Mouse (Mus musculus) embryo, embryonic 11 days (tissue): ENCODE data around the gene Zbtb5.
"Not testable (repeated sequence)": the region's sequence is repeated elsewhere in the genome, so short reads cannot be mapped to it uniquely, and the experiment has no call there.

Experiments
- DNase-seq: peaks from one replicate; pipeline ENCODE4 v3.0.0-alpha.2; 2015

Zbtb5 gene

DNA sequence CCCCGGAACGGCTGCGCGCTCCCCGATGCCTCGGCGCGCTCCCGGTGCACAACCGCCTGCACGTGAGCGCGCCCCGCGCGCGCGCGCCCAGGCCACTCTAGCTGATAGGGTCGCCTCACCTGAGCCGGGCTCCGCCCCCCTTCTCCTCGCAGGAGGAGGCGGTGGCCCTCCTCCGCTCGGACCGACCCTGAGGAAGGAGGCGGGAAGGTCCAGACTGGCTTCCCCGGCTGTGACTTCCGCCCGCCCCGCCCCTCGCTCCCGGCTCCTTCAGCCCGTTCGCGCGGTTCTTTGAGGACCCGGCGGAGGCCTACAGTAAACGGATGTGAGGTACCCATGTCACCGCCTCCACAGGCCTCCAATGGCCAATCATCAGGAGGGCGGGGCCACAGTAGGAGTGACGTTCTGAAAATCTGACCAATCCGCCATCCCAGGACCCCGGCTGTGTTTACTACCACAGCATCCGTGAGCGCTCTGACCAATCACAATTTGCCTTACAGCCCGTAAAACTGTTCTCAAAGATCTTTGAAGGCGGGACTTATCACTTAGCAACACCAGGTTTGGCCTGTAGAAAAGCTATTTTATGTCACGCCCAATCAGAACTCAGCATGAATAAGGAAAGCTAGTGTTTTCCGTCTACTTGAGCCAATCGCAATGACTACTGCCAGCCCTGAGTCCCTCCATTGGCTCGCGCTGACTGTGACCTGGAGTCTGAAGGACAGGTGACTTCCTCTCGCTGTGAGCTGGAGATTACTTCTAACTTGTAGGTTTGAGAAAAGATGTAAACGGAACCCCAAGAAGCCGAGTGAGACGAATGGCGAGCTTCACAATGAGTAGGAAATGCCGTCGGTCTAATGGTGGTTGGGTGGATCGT is at the start of gene Zbtb5:
Gene Zbtb5, minus strand, starts transcription at position 308 of the 871 bp plus-strand sequence.
- peak; percentile 100 for DNase-seq

DNA sequence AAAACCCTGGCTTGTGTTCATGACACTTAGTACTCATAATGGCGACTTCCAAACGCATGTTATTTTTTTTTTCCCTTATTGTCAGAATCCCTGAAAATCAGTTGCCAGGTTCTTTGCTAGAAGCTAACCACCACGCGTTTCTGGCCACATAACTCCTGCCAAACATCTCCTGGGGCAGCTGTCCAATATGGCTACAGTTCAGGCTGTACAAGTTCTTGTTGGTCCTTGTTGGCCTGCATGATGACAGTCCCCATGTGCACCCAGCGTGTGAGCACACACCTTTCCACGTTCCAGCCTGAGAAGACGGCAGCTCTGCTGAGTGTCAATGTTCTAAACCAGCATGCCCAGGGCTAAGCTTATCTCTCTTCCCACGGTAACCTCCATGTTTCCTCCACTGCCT is 43.2 kb upstream of the Zbtb5 start:
- no peak for DNase-seq

DNA sequence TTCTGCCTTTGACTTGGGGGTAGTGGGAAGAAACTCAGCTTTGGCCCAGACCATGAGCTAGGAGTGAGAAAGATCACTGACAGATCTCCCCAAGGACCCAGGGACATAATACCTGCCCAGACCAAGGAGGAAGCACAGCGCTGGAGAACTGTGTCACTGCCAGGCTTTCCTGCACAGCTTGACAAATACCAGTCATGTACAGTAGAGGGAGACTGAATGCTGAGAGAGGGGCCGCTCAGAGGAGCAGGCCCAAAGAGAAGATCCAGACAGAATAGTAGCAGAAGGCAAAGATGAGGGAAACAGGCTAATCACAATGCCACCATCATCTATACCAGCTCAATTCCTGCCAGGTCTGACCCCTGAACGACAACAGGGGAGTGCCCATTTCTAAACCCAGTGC is 42.6 kb upstream of the Zbtb5 start:
- DNase-seq, result peak; percentile 12

DNA sequence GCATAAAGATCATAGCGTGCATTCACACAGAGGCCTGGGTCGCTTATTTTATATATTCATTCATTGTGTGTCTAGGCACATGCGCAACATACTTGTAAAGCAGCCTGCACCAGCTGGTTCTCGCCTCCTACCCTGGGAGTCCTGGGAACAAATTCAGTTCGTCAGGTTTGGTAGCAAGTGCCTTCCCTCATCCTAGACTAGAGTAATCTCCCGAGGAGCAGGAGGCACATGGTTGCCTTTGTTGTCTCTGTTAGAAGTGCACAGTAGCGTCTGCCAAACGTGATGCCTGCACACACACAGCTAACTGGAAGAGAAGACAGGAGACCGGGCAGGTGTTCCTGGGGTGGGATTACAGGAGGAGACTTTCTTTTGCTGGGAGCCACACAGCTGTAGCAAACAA is 35.7 kb upstream of the Zbtb5 start:
- DNase-seq, result no peak

DNA sequence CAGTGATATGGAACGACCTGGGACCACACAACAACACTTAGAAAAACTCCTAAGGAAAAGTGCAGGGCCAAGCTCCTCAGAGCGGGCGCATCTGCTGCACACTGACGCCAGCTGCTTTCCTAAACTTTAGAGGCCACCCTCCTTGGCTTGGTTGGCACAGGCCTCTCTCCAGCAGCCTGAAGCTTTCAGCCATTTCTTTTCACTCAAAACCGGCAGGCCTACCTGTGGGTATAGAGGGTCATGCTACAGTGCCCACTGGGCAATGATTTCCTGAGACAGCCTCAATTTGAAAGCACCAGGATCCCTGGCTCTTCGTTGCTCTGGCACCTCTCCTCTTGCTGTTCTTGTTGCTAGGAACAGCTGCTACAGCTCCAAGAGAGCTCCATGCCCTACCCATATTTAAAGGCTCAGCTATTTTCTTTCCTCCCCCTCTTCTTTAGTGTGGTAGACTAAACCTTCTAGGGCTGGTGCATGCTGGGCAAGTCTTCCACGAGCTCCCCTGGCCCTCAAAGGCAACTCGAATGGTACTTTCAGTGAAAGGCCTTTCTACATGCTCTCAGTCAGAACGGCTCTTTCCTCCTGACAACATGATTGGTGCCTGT is 35.2 kb upstream of the Zbtb5 start:
- DNase-seq, result no peak

DNA sequence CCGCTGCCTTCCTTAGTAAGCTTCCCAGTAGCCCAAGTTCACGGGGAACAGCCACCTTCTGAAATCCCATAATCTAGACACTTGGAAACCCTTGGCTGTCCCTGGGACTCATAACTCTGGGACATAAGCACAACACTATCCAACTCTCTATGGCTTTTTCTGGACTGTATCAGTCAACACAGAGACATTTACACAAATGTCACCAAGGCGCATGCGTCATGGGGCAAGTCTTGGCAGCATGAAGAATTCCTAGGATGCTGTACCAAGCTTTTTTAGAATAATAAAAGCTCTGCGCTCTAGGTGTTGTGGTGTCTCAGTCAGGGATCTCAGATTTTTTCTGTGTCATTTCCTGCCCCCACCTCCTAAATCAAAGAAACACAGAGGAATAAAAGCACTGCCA is 34.5 kb upstream of the Zbtb5 start:
- no peak for DNase-seq

DNA sequence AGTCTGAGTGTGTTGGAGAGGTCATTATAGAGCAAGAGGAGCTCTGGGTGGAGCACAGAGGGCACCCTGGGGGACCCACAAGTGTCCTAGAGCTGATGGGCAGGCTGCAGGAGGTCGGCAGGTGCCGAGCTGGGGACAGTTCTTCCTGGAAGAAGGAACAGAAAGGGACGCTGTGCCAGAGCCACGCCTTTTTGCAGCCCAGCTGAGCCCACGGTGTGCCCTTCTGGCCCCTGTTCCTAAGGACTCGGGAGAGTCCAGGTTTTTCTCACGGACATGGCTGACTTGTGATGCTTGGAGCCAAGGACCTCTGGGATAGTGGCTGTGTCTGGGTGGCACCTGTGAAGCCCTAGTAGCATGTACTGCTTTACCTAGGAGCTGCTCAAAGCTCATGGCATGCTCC is 28.6 kb upstream of the Zbtb5 start:
- DNase-seq, result no peak

DNA sequence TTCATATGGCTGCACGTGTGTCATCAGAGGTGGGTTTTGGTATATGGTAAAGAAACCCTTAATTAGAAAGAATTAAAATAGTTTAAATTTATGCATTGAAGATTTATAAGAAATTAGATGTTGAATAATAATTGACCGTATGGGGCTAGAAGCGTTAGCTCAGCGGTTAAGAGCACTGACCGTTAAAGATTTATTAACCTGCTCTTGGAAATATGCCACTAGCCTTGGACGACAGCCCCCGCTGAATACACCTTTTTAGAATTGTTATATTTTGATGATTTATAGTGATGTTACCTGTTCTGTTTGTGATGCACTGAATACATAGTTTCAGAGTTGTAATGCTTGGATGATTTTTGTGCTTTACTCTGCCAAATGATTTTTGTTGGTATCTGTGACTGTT is 27.3 kb upstream of the Zbtb5 start:
- not testable (repeated sequence) for DNase-seq

DNA sequence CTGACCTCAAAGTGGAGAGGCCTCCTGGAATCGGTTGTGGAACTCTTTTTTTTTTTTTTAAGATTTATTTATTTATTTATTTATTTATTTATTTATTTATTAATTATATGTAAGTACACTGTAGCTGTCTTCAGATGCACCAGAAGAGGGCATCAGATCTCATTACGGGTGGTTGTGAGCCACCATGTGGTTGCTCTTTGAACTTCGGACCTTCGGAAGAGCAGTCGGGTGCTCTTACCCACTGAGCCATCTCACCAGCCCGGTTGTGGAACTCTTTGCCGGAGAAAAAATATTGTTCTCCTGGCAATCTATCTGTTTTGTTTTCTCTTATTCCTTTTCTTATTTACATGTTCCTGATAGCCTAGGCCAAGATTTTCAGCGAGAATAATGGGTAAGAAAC is 26.7 kb upstream of the Zbtb5 start:
- DNase-seq, result not testable (repeated sequence)

DNA sequence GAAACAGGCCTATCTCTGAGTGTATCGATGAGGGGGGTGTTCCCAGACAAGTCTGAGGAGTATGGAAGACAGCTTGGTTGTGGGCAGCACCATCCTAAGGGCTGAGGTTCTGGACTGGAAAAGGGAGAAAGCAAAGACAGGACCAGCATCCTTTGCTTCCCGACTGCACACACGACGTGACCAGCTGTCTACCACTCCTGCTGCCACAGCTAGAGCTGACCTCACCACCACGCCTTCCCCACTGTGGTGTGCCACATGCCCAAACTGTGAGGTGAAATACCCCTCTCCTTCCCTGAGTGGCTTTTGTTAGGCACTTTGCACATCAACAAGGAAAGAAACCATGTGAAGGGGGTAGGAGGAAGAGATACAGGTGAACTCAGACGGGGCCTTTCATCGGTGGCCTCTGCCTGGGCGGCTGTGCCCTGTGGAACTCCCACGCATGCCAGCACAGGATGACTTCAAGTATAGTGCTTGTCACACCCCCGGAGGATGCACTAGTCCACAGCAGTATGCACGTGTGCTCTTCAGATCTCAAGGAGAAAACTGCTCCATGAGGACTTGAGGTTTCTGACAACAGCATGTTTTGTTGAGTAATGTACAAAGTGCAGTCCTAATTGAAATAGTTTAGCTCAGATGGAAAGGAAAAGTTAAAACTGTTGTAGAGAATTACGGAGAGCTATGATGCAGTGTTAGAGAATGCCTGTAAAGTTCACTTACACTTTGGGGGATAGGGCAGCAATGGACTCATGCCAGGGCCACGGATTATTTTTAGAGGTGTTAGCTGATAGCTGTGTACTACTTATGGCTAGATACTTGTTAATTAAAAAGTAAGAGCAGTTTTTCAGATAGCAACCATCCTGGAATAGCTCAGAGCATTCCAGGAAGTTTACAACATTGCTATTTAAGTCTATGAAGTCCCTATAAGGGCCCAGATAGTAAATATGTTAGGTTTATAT is 25.5 kb upstream of the Zbtb5 start:
- DNase-seq, result no peak

DNA sequence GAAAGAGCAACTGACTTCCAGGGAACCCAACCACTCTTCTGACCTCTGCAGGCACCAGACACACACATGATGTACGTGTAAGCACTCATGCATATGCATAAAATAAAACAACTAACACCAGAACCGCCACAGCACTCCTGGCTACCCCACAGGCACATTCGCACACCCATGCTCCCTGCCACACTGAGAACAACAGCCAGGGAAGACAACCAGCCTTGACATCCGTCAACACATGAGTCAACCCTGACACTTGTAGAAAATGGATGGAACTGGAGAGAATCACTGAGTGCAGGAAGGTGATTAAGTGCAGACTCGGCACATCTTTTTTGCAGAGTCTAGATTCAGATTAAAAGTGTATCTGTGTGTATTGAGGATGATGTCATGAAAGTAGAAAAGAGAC is 24.4 kb upstream of the Zbtb5 start:
- DNase-seq, result no peak

DNA sequence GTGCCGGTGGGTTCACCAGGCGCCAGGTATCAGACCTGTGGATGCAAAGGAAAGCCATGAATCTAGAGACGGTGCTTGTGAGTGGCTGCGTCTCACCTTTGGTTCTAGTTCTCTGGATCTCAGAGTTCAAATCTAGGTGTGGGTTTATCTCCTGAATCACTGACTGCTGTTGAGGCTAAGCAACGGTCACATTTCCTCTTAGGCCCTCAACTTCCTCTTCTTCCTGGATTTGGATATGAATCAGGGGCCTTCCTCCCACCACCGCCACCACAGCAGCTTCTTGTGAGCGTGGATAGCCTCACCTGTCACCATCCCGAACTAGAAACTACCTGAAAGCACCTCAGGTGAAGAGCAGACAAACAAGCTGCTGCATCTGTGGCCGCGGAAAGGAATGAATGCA is 23.8 kb upstream of the Zbtb5 start:
- no peak for DNase-seq

DNA sequence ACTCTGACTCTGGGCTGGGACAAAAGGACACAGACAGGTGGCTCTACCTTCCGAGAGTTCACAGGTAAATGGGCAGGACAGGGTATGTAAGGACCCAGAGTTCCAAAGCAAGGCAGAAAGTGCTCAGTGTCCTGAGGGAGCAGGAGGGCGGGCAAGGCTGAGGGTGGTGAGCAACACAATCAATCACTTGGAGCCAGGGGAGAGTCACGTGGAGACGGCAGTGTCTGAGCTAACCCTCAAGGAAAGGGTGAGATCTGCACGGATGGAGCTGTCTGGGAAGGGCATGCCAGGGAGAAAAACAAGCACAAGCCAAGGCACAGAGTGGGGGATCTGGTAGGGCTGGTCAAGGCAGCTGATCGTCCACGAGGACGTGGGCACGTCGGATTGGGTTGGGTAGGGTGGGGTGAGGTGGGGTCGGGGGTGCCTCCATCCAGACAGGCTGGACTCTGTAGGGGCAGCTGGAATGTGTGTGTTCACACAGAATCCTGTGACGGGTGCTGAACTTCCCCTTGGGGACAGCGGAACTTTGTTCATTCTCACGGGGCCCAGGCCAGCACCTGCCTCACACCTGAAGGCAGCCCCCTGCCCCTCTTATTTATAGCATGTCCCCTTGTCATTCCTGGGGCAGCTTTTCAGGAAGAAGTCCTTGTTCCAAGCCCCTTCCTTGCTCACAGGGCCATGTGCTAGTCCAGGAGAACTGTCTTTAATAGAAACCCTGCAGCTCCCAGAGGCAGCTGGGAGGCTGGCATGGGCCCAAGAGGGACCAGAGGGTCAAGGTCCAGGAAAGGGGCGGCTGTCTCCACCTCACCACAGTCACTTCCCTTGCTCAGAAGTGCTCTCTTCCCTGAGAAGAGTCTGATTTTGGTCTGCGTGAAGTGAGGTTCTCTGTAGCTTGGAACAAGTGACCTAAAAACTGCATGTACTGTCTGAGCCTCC is 22.7 kb upstream of the Zbtb5 start:
- no peak for DNase-seq

DNA sequence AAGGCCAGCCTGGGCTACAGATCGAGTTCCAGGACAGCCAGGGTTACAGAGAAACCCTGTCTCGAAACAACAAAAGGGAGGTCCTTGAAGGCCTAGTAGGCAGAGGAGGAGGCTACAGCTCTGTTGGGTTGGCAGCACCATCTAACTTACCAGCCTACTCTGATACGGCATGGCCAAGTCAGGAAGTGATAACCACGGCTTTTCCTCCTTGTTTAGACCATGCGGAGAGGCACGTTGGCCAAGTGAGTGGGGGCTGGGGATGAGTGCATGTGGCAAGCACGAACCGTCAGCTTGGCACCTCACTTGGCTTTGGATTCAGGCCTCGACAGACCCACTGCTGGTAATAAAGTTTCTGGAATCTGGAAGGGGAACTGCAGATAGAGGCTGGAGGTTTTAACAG is 20.4 kb upstream of the Zbtb5 start:
- DNase-seq, result no peak

DNA sequence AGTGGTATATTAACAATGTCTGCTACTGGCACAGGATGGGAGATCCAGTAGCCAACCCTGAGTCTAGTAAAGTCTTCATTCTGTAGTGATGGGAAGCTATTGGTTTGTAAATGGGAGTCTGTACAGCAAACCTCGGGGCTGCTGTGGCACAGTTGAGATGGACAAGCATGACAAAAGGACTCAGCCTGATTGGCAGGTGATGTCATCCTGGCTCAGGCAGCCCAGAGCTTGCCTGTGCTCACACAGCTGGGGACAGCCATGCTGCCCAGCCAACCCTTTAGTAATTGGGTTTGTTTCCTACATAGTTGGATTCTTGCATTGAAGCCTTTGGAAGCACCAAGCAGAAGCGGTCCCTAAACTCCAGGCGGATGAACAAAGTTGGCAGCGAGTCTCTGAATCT is 14.2 kb upstream of the Zbtb5 start:
- no peak for DNase-seq

DNA sequence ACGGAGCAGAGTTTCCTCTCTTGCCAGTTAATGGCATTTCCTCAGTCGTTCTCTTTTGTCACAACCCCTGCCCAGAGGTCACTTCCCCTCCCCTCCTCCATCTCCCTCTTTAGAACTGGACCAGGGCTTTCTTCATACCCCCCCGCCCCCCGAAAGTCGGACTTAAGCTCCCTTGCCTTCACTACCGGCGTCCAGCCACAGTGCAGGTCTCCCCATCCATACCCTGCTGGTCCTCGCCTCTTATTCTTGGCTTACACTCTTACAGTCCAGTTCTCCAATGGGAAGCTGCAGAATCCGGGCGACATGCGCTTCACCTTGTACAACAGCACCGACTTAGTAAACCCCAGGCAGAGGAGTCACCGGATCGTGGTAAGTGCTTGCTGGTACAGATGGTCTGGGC is 6.8 kb upstream of the Zbtb5 start:
- DNase-seq, result no peak

DNA sequence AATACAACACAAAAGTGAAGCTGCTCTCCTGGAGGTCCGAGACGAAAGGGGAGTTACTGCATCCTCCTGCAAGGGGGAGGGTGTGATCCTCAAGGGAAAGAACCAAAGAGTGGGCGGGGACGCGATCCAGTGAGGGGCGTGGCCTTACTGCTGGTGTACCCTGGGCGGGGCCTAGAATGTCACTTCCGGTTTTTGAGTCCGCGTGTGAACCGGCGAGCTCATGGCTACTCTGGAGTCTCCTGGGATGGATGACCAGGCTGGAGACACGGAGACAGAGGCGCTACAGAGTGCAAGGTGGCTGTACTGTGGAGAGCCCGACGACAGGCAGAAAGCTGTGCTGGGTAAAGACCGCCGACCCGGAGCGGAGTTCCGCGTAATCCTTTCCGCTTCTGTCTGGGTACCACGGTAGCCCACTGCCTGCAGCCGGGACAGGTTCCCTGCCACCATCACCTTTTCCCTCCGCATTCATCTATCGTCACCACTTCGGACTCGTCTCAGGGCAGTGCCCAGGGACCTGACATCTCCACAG is 6.3 kb upstream of the Zbtb5 start, which contains the start of gene Polr1e:
Gene Polr1e, plus strand, starts transcription at position 132 of the 529 bp plus-strand sequence.
- peak; percentile 98 for DNase-seq

DNA sequence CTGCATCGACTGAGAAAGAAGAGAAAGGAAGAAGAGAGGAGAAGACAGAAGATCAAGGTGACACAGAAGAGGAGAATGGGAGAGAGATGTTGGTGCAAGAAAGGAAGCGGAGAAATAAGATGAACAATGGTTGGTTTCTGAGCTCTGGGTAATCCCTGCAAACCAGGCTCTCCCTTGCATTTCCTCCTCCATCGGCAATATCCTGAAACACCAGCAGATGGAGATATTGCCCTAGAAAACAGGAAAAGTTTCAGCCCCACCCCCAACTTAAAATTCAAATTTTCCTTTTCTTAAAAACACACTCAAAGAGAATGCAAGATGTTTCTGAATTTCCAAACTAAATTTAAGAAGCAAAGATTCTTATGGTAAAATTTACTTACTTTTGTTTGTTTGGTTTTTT is 3.4 kb upstream of the Zbtb5 start:
- peak; percentile 66 for DNase-seq

DNA sequence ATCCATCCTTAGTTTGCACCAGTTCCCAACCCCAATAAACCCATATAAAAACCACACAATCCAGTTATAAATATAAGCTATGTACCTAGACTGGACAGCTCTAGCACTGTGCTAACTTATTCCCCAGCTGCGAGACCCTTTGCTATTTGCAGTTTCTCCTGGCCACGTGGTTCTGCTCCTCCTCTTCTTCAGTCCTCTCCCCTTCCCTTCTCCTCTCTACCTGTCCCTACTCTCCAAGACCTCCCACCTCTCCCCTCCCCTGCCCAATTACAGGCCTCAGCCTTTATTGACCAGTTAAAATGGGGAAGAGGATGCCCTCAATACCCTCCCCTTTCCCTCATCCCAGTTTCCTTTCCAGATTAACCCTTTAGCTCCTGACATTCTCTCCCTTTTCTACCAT is 1.3 kb upstream of the Zbtb5 start:
- no peak for DNase-seq

DNA sequence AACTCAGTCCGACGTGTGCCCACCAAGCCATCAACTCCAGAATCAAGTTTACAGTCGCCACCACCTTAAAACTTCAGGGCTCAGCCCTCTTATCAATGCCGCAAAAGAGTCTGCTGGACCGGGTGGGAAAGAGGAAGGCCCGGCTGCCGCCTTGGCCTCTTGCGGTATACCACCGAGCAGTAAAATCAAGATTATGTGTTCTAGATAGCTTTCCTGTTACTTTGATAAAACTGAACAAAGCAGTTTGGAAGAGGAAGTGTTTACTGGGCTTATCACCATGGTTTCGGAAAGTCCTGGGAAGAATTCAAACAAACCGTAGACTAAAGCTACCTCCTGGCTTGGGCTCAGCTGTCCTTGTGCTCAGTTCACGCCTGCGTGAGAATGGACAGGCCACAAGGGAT is 819 bp upstream of the Zbtb5 start:
- DNase-seq, result peak; percentile 14

DNA sequence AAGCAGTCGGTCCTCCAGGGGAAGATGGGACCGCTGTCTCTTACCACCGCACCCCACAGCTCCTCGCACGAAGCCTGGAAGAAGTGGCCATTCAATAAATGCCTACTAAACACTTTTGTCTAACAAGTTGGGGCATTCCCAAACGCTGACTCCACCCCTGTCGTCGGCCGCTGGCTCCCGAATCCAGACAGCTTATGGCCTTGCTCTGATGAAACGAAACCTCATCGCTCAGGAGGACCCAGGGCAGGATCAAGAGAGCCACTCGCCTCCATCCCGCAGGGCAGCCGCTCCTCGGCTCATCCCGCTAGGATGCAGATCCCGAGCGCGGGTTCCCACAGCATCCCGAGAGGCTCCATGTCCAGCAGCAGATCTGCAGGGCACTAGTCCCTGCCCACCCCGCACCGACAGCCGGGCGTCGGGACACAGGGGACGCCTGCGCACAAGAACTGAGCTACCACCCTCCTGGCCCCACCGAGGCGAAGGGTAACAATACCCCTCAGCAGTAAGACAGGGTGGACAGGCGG is 569 bp downstream of the Zbtb5 start:
- no peak for DNase-seq
